Mouse (Mus musculus) forebrain, embryonic 15.5 days (tissue): Measurements from ENCODE around the gene Pycr1. TPM values are rescaled to one million over a fixed set of nuclear protein-coding genes. Genes with fewer than 3 reads are reported as not detected.

Experiments
- ATAC-seq: fragments of 200-750 bp; cut with Nextera tagmentation; replicated peaks from 2 replicates; pipeline ENCODE4 v1.8.0; 2017; ENCODE audit warnings: mild to moderate bottlenecking, moderate TSS enrichment, moderate library complexity
- H3K27ac ChIP-seq: fragments of 300-500 bp; sonication (generic); replicated peaks from 2 replicates; pipeline ENCODE4 v1.5.1; 2015; ENCODE audit warnings: mild to moderate bottlenecking, inconsistent platforms
- H3K27me3 ChIP-seq: fragments of 300-500 bp; sonication (generic); 2 replicates; pipeline ENCODE4 v1.6.1; 2015; ENCODE audit warnings: inconsistent platforms
- H3K36me3 ChIP-seq: fragments of 300-500 bp; sonication (generic); 2 replicates; pipeline ENCODE4 v1.6.1; 2015; ENCODE audit warnings: mild to moderate bottlenecking, inconsistent platforms
- H3K4me1 ChIP-seq: fragments of 300-500 bp; sonication (generic); 2 replicates; pipeline ENCODE4 v1.6.1; 2015; ENCODE audit warnings: inconsistent platforms
- H3K4me2 ChIP-seq: fragments of 300-500 bp; sonication (generic); replicated peaks from 2 replicates; pipeline ENCODE4 v1.6.1; 2015; ENCODE audit warnings: mild to moderate bottlenecking, inconsistent platforms
- H3K4me3 ChIP-seq: fragments of 300-500 bp; sonication (generic); 2 replicates; pipeline ENCODE4 v1.5.1; 2015; ENCODE audit warnings: mild to moderate bottlenecking, inconsistent platforms
- H3K9ac ChIP-seq: fragments of 300-500 bp; sonication (generic); replicated peaks from 2 replicates; pipeline ENCODE4 v1.6.1; 2015; ENCODE audit warnings: mild to moderate bottlenecking, inconsistent platforms
- H3K9me3 ChIP-seq: fragments of 300-500 bp; sonication (generic); 2 replicates; pipeline ENCODE4 v1.6.1; 2016; ENCODE audit warnings: inconsistent platforms
- WGBS: fragments of 180-500 bp; shearing (Covaris S2); methylation state at CpG from one replicate; pipeline ENCODE4 v1.1.7; 2015; ENCODE audit warnings: mixed read lengths; 5-methylcytosine and 5-hydroxymethylcytosine counted together
- polyA plus RNA-seq: library from polyadenylated mRNA; unstranded; fragments of >200 nt; fragmentation: Nextera tagmentation; extraction: Ambion mirVana; gene quantifications from 2 replicates; pipeline ENCODE4 v1.2.1, GENCODE M21; 2015

The Pycr1 gene
- polyA plus RNA-seq, 1 experiment from 2014 or later, result 35.3 TPM

DNA sequence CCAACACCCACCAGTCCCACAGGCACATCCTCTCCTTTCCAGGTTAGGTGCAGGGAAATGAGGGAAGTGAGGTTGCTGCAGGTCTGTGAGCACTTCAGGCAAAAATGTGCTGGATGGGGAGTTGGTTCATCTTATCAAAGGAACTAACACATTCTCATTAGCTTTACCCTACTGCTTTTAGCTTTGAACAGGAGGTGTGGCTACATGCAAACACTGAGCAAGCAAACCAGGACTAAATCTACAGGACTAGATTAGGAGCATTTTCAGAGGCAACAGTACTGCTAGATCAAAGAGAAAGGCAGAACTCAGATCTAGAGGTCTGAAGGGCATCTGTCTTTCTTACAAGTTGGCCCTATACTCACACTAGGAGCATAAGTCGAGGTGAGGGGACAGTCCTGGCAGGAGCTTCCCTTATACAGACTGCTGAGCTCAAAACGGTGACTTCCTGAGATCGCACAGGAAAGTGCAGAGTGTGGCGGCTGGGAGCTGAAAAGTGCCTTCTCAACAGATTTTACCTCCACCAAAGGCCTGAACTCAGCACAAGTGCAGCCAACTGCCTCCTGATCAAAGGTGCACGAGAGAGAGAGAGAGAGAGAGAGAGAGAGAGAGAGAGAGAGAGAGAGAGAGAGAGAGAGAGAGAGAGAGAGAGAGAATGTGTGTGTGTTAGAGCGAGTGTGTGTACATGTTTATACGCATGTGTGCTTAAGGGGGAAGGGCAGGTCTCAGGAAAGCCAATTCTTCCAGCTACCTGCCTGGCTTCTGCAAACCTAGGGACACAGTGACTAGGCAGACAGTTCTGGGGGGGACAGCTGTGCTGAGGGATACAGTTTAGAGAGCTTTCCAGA is 12.5 kb downstream of the Pycr1 start:
- Histone ChIP-seq H3K9ac (no peak overlapping the region; the same call in 1 of the 2 replicates), H3K9me3 (no peaks in the 10 kb centered on the region)

DNA sequence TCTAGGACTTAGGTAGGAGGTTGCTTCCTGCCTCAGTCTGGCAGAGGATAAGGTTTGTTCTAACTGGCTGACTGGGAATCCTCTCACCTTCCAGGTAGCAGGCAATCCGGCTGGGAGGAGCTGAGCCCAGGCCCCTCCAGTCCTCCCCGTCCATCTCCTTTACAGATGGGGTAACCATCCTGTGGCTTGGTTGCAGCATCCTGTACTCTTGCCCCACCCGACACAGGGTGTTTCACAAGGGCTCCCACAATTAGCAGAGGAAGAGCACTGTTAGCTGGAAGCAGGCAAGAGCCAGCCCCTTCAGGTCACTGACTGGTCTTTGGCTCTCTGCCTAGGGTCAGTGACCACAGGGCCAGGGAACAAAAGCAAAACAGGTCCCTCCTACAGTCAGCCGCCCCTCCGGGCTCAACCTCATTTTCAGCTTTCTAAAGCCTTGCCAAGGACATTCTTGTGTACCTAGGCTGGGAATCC is 13.1 kb downstream of the Pycr1 start:
- ATAC-seq, result no peak
- WGBS, result 37% methylated on average over 5 of the region's 5 CpGs
- Histone ChIP-seq H3K4me1 (peaks cover 41% of the 10 kb centered on the region), H3K27ac (no peak overlapping the region), H3K27me3 (no peaks in the 10 kb centered on the region), H3K4me2 (no peak overlapping the region), H3K4me3 (no peak overlapping the region), H3K9me3 (no peaks in the 10 kb centered on the region), H3K36me3 (peaks cover 22% of the 10 kb centered on the region), H3K9ac (no peak overlapping the region)

More for the DNA sequence above, 12.5 kb downstream of the Pycr1 start:
- peak overlapping the region; percentile 90; the same call in 1 of the 2 replicates for H3K4me2 ChIP-seq
- WGBS, result 50% methylated on average over 7 of the region's 7 CpGs
- no peak for ATAC-seq
- H3K4me3 ChIP-seq, result peak overlapping the region; percentile 58; the same call in 1 of the 2 replicates
- H3K27ac ChIP-seq, result no peak overlapping the region
- H3K27me3 ChIP-seq, result no peaks in the 10 kb centered on the region
- peaks cover 35% of the 10 kb centered on the region for H3K4me1 ChIP-seq
- H3K36me3 ChIP-seq, result peaks cover 22% of the 10 kb centered on the region

DNA sequence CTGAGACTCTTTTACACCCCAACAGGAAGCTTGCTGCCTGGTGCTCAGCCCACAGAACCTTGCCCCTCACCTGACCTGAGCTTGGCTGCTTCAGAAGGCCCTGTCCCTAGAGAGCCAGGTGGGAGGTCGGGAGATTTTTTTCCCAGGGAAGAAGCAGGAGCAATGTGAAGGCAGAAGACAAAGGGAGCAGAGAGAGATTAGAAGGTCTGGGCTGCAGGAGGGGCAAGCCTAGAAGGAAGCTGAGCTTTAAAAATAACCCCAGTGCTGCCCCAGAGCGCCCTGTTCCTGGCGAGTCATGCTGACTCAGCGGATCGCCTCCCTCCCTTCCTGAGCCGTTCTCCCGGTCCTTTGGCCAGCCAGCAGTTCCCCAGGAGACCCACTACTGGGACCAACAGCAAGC is 13.7 kb downstream of the Pycr1 start:
- H3K9ac ChIP-seq, result no peak overlapping the region
- WGBS, result 44% methylated on average over 7 of the region's 7 CpGs
- H3K27me3 ChIP-seq, result no peaks in the 10 kb centered on the region
- no peak for ATAC-seq
- no peak overlapping the region for H3K4me2 ChIP-seq
- no peak overlapping the region for H3K4me3 ChIP-seq
- H3K9me3 ChIP-seq, result no peaks in the 10 kb centered on the region
- no peak overlapping the region for H3K27ac ChIP-seq
- peaks cover 45% of the 10 kb centered on the region for H3K4me1 ChIP-seq
- peaks cover 22% of the 10 kb centered on the region for H3K36me3 ChIP-seq

DNA sequence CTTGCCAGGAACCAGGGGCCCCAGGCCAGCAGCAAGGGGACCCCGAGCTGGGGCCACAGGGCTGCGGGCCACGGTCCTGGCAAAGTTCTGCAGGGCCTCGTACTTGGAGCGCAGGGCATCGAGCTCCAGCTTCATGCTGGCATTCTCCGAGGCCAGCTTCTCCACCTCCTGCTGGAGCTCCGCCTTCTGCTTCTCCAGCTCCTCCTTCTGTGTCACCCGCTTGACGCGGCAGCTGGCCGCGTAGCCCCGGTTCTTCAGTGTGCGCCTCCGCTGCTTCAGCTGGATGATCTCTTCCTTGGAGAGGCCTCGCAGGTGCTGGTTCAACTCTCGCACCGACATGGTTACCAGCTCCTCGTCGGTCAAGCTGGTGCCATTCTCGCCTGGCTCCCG is 14.2 kb downstream of the Pycr1 start:
- Histone ChIP-seq H3K4me3 (no peak overlapping the region), H3K36me3 (peaks cover 22% of the 10 kb centered on the region), H3K4me1 (peaks cover 46% of the 10 kb centered on the region), H3K9ac (no peak overlapping the region), H3K27ac (no peak overlapping the region), H3K4me2 (no peak overlapping the region), H3K27me3 (no peaks in the 10 kb centered on the region), H3K9me3 (no peaks in the 10 kb centered on the region)
- WGBS, result 72% methylated on average over 23 of the region's 23 CpGs
- no peak for ATAC-seq

DNA sequence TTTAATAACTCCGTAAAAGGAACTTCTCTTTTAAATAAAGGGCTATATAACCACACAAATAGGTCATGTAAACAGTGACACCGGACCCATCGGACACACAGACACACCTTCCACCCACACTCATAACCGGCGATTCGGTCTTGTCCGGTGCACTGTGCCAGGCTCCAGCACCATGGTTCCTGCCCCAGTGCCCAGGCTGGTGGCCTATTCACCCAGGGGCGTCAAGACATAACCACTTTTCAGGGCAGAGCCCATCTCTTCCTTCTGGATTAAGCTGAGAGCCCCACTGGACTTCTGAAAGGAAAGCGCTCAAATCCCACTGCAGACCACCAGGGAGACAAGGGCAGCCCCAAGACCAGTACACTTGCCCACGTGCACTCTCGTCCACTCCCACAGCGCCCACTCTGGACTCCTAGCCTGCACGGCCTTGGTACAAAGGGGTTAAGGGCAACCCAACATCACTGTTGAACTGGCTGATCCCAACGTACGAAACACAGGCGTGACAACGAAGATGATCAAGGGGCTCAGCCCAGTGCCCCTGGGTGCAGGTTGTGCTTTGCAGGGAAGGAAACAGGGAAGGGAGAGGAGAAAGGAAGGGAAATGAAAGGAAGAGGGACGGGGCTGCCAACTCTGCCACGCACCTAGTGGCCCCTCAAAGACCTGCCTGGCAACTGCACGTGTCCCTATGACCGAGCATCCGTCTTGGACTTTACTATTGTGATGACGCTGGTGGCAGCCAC is 14.8 kb downstream of the Pycr1 start:
- Histone ChIP-seq H3K27me3 (no peaks in the 10 kb centered on the region), H3K4me1 (peaks cover 49% of the 10 kb centered on the region), H3K27ac (no peak overlapping the region), H3K36me3 (peaks cover 22% of the 10 kb centered on the region), H3K4me2 (no peak overlapping the region), H3K9ac (no peak overlapping the region), H3K4me3 (no peak overlapping the region), H3K9me3 (no peaks in the 10 kb centered on the region)
- WGBS, result 91% methylated on average over 23 of the region's 23 CpGs
- no peak for ATAC-seq

DNA sequence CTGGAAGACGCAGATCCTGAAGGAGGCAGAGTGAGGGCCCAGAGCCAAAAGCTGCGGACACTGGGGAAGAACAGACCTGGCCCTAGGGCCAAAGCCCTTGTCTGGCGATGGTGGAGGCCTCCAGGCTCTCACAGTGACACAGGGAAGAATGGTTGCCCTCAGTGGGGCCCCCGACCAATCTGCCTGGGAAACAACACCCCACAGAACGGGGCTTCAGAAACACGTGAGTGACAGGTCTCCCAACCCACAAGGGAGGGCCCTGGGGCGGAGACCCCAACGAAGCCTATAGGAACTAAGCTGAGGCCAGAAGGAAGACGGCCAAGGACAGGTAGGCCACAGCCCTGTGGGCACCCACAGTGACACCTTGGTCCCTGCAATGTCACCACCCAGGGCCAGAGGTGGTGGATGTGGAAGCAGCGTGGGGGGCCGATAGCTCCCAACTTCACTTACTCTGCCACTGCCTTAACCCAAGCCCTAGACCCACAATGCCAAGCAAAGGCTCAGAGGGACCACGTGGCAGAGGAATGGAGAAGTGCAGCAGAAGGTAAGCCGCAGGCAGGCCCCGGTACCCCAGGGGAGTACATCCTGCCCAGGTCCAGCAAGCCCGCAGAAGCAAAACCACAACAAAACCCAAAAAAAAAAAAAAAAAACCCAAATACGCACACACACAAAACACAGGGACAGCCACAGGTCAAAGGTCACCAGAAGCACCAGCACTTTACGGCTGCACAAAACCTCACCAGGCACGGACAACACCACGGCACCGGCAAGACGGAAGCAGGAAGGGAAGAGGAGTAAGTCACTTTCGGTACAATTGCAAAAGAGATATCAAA is 15.9 kb downstream of the Pycr1 start:
- H3K4me1 ChIP-seq, result peaks cover 53% of the 10 kb centered on the region
- ATAC-seq, result no peak
- WGBS, result 84% methylated on average over 22 of the region's 22 CpGs

DNA sequence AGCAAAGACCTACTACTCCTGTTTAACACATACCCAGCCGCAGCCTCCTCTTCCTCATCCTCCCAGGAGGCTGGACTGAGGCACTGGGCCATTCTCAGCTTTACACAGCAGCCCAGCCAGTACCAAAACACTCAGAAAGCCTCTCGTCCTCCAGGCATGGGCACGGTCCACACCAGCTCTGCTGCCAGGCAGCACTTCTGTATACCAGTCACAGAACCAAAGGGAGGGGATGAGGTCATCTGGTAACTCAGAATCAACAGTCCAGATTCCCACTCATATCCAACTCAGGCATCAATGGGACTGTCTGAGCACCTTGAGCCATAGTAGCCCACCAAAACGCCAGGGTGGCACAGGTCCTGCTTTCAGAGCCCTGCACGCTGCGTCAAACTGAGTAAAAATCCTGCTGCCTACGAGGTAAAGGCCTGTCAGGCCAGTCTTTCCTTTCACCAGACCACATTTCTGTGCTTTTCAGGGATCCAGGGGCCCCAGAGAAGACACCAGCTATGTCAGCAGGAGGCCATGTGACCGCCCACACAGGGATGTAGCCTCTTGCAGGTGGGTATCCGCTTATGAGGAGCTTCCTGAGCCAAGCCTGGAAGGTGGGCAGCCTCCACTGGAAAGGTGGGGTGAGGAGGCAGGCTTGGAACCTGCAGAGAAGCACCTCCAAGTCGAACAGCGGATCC is 16.6 kb downstream of the Pycr1 start:
- WGBS, result 88% methylated on average over 11 of the region's 11 CpGs

More for the DNA sequence above, 15.9 kb downstream of the Pycr1 start:
- Histone ChIP-seq H3K4me2 (no peak overlapping the region), H3K9me3 (no peaks in the 10 kb centered on the region), H3K36me3 (peaks cover 28% of the 10 kb centered on the region), H3K27me3 (no peaks in the 10 kb centered on the region), H3K27ac (no peak overlapping the region), H3K9ac (no peak overlapping the region), H3K4me3 (no peak overlapping the region)

DNA sequence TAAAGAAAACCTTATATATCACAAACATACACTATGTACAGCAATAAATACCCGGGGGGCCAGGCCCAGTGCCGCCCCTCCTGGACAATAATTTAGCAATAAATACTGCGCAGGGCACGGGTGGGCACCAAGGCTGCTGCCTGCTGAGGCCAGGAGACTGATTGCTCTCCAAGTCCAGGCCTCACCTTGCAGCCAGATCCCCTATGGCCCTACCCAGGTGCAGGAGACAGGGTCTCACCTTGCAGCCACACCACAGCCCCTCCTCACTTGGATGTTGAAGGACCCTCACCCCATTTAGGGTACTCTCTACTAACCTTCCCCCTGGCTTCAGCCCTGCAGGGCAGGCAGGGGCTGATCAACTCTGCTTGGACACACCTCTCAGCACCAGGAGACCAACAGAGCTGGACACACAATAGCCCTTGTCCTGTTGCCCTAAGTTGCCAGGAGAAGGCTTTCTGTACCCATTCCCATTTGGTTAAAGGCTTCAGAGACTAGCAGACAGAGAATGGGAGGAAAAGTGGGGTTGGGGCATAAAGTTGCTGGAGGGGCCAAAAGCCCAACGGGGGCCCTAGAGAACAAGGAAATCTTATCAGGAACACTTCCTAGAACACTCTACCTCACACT is 18.3 kb downstream of the Pycr1 start, which contains the start of gene Sirt7:
Gene Sirt7 (minus strand): TSS at position 89 of the 624 bp plus-strand sequence.
- 19% methylated on average over 5 of the region's 5 CpGs for WGBS
- Histone ChIP-seq H3K4me2 (peak within 1 kb of the TSS; percentile 95), H3K4me3 (peak within 1 kb of the TSS; percentile 84), H3K36me3 (peaks cover 52% of the 10 kb centered on the region), H3K4me1 (peaks cover 31% of the 10 kb centered on the region), H3K9me3 (no peaks in the 10 kb centered on the region), H3K9ac (peak within 1 kb of the TSS; percentile 71), H3K27ac (peak within 1 kb of the TSS; percentile 86), H3K27me3 (no peaks in the 10 kb centered on the region)
- peak; percentile 76 for ATAC-seq

More for the DNA sequence above, 16.6 kb downstream of the Pycr1 start:
- Histone ChIP-seq H3K4me2 (no peak overlapping the region), H3K4me1 (peaks cover 46% of the 10 kb centered on the region), H3K4me3 (no peak overlapping the region), H3K36me3 (peaks cover 36% of the 10 kb centered on the region), H3K27ac (no peak overlapping the region), H3K27me3 (no peaks in the 10 kb centered on the region), H3K9me3 (no peaks in the 10 kb centered on the region), H3K9ac (no peak overlapping the region)
- ATAC-seq, result no peak

DNA sequence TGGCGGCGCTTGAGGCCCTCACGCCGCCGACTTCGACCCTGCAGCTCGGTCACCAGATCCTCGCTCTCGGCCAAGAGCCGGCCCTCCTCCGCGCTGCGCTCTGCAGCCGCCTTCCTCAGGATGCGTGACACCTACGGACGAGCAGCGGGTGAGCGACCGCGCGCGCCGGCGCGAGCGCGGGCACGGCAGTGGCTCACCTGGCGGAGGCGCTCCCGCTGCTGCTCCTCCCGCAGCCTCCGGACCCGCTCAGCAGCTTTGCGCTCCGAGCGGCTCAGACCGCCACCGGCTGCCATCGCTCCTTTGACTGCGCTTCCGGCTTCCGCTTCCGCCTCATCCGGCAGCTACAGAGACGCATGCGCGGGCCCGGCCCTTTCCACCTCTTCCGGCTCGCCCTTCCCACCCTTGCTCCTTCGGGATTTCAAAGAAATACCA is 18.9 kb downstream of the Pycr1 start:
- Histone ChIP-seq H3K27ac (peak overlapping the region; percentile 86), H3K36me3 (peaks cover 58% of the 10 kb centered on the region)
- peak; percentile 91 for ATAC-seq

DNA sequence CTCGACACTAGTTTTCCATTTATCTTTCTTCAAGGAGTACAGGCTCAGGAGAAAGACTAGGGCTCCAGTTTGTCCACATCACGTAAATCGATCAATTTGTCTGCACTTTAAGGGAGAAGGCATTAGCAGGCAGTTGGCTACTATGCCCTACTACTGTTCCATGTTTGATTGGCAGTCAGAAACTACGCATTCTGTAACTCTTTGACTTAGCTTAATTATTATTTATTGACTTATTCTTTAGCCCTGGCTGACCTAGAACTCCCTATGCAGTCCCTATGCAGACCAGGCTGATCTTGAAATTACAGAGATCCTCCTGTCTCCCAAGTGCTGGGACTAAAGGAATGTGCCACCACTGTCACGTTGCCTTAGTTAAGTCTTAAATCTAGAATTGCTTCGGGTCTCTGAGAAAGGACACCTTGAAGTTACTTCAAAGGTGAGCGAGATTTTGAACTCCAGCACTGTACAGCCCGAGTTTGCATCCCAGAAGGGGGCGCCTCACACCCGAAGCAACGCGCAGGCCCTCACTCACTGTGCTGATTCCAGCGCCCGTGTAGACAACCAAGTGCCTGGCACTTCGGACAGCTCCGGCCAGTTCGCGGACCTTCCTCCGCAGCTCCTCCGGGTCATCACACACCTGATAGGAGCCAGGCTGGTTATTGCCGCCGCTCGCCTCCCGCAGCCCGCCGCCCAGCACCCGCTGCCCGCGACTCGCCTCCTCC is 19.4 kb downstream of the Pycr1 start:
- peak; percentile 49 for ATAC-seq
- Histone ChIP-seq H3K9ac (peak overlapping the region; percentile 71), H3K36me3 (peaks cover 57% of the 10 kb centered on the region), H3K4me2 (peak overlapping the region; percentile 95), H3K27me3 (no peaks in the 10 kb centered on the region), H3K4me1 (peaks cover 23% of the 10 kb centered on the region), H3K9me3 (no peaks in the 10 kb centered on the region), H3K4me3 (peak overlapping the region; percentile 84), H3K27ac (peak overlapping the region; percentile 86)
- WGBS, result 12% methylated on average over 30 of the region's 30 CpGs

More for the DNA sequence above, 18.9 kb downstream of the Pycr1 start:
- peak overlapping the region; percentile 84 for H3K4me3 ChIP-seq
- peak overlapping the region; percentile 95 for H3K4me2 ChIP-seq
- H3K9me3 ChIP-seq, result no peaks in the 10 kb centered on the region
- under 1% methylated on average over 53 of the region's 53 CpGs for WGBS
- peaks cover 25% of the 10 kb centered on the region for H3K4me1 ChIP-seq
- no peaks in the 10 kb centered on the region for H3K27me3 ChIP-seq
- H3K9ac ChIP-seq, result peak overlapping the region; percentile 71
